Mouse (Mus musculus) G1E (cell line): Measurements from ENCODE around the gene Cnpy3. TPM values are rescaled to one million over a fixed set of nuclear protein-coding genes. Genes with fewer than 3 reads are reported as not detected.
A peak's percentile ranks its signal among the peaks of the same experiment; 100 is the strongest.

Source experiments
- ATAC-seq: 2 replicates; pipeline ENCODE4 v1.8.0; 2016; ENCODE audit warnings: mild to moderate bottlenecking; ENCODE audit not compliant: insufficient number of reproducible peaks, poor library complexity, low FRiP score, severe bottlenecking; ENCODE audit errors: extremely low read depth
- DNase-seq: peaks from one replicate; pipeline ENCODE4 v3.0.0; 2012; ENCODE audit warnings: low spot score
- H3K27me3 ChIP-seq: 2 replicates; pipeline ENCODE4 v1.6.1; 2012; ENCODE audit warnings: mild to moderate bottlenecking, low read length, inconsistent platforms; ENCODE audit not compliant: insufficient read depth
- H3K36me3 ChIP-seq: replicated peaks from 2 replicates; pipeline ENCODE3; 2012; ENCODE audit warnings: mild to moderate bottlenecking, inconsistent platforms
- H3K4me1 ChIP-seq: 2 replicates; pipeline ENCODE4 v1.6.1; 2012; ENCODE audit warnings: low read depth, low read length, inconsistent platforms, mixed read lengths; ENCODE audit not compliant: insufficient read depth
- H3K4me3 ChIP-seq: 2 replicates; pipeline ENCODE4 v1.5.1; 2012; ENCODE audit warnings: low read depth, mild to moderate bottlenecking, inconsistent platforms, low read length, moderate library complexity, mixed read lengths
- H3K9me3 ChIP-seq: replicated peaks from 2 replicates; pipeline ENCODE4 v1.6.1; 2012; ENCODE audit warnings: inconsistent platforms
- CTCF ChIP-seq: IDR thresholded peaks from 2 replicates; pipeline ENCODE4 v1.5.1; 2012; ENCODE audit warnings: low read depth, low read length, inconsistent platforms, mixed read lengths
- GATA1 ChIP-seq: IDR thresholded peaks from 2 replicates; pipeline ENCODE4 v1.6.1; 2012; ENCODE audit warnings: borderline replicate concordance, low read length, inconsistent platforms, mixed read lengths
- GATA2 ChIP-seq: IDR thresholded peaks from 2 replicates; pipeline ENCODE4 v1.6.1; 2012; ENCODE audit warnings: low read depth, low read length, inconsistent platforms, borderline replicate concordance
- POLR2AphosphoS5 ChIP-seq: IDR thresholded peaks from 2 replicates; pipeline ENCODE4 v1.6.1; 2012; ENCODE audit warnings: low read depth, low read length, inconsistent platforms; ENCODE audit not compliant: insufficient replicate concordance
- TAL1 ChIP-seq: conservative IDR thresholded peaks from 2 replicates; pipeline ENCODE4 v1.6.1; 2012; ENCODE audit warnings: low read depth, low read length, inconsistent platforms, mixed read lengths
- polyA plus RNA-seq: library from polyadenylated mRNA; stranded (reverse); fragments of >175 nt; gene quantifications from 2 replicates; pipeline ENCODE4 v1.2.3, GENCODE M21; 2012
- total RNA-seq, 2 experiments: library from RNA; stranded (forward) in 1 of 2; stranded (reverse) in 1 of 2; fragments of 200-1000 nt in 1 of 2; fragments of >200 nt in 1 of 2; fragmentation: Nextera tagmentation in 1 of 2; gene quantifications; 2 replicates each; pipeline ENCODE4 v1.2.3; 2014 to 2017

Cnpy3 gene
- total and polyA plus RNA-seq, 3 experiments: 14.4 to 96.9 (median 36.3) TPM

GRCm38 (mm10) chr17:46747806-46748205 lies 4.2 kb downstream of the Cnpy3 start:
- H3K4me3 ChIP-seq: no peak overlapping the region
- peaks cover 70% of the 10 kb centered on the region for H3K36me3 ChIP-seq
- H3K9me3 ChIP-seq: no peaks in the 10 kb centered on the region
- peaks cover 37% of the 10 kb centered on the region for H3K4me1 ChIP-seq
- no peak for DNase-seq
- ATAC-seq: no peak
- no peak for TF ChIP-seq GATA2
- no peak for TF ChIP-seq POLR2AphosphoS5
- TF ChIP-seq CTCF: no peak
- TF ChIP-seq GATA1: no peak
- no peak for TF ChIP-seq TAL1
- no peaks in the 10 kb centered on the region for H3K27me3 ChIP-seq

GRCm38 (mm10) chr17:46747234-46747633 lies 4.8 kb downstream of the Cnpy3 start:
- no peaks in the 10 kb centered on the region for H3K27me3 ChIP-seq
- no peaks in the 10 kb centered on the region for H3K9me3 ChIP-seq
- H3K36me3 ChIP-seq: peaks cover 76% of the 10 kb centered on the region
- TF ChIP-seq CTCF (no peak), GATA1 (no peak), POLR2AphosphoS5 (no peak), GATA2 (no peak), TAL1 (no peak)
- ATAC-seq (no peak), DNase-seq (no peak)
- no peak overlapping the region for H3K4me3 ChIP-seq
- H3K4me1 ChIP-seq: peaks cover 33% of the 10 kb centered on the region

- H3K36me3 ChIP-seq: peaks cover 89% of the 10 kb centered on the region
- H3K9me3 ChIP-seq: no peaks in the 10 kb centered on the region
- DNase-seq (no peak), ATAC-seq (no peak)
- TF ChIP-seq POLR2AphosphoS5: no peak
- TF ChIP-seq GATA1: no peak
- TF ChIP-seq GATA2: no peak
- TF ChIP-seq TAL1: no peak
- TF ChIP-seq CTCF: no peak
- peaks cover 26% of the 10 kb centered on the region for H3K4me1 ChIP-seq
- no peak overlapping the region for H3K4me3 ChIP-seq
- no peaks in the 10 kb centered on the region for H3K27me3 ChIP-seq
These were observed 6.5 kb downstream of the Cnpy3 start for GRCm38 (mm10) chr17:46745506-46745905.

GRCm38 (mm10) chr17:46742986-46743385 lies 9.0 kb downstream of the Cnpy3 start:
- Histone ChIP-seq H3K4me1 (peaks cover 12% of the 10 kb centered on the region; the same call in 1 of the 2 replicates), H3K36me3 (peaks cover 69% of the 10 kb centered on the region), H3K27me3 (no peaks in the 10 kb centered on the region), H3K4me3 (no peak overlapping the region), H3K9me3 (no peaks in the 10 kb centered on the region)
- ATAC-seq (no peak), DNase-seq (no peak)
- no peak for TF ChIP-seq GATA2
- TF ChIP-seq POLR2AphosphoS5: no peak
- TF ChIP-seq GATA1: no peak
- no peak for TF ChIP-seq CTCF
- no peak for TF ChIP-seq TAL1

- H3K36me3 ChIP-seq: peaks cover 68% of the 10 kb centered on the region
- no peak overlapping the region for H3K4me3 ChIP-seq
- H3K9me3 ChIP-seq: no peaks in the 10 kb centered on the region
- no peaks in the 10 kb centered on the region for H3K27me3 ChIP-seq
- H3K4me1 ChIP-seq: peaks cover 4% of the 10 kb centered on the region; the same call in 1 of the 2 replicates
- DNase-seq (no peak), ATAC-seq (no peak)
- no peak for TF ChIP-seq GATA2
- TF ChIP-seq POLR2AphosphoS5: no peak
- no peak for TF ChIP-seq CTCF
- no peak for TF ChIP-seq TAL1
- TF ChIP-seq GATA1: no peak
These were observed 10.7 kb downstream of the Cnpy3 start for GRCm38 (mm10) chr17:46741305-46741704.

GRCm38 (mm10) chr17:46736160-46736559 lies 15.9 kb downstream of the Cnpy3 start:
- no peaks in the 10 kb centered on the region for H3K27me3 ChIP-seq
- peaks cover 2% of the 10 kb centered on the region; the same call in 1 of the 2 replicates for H3K4me1 ChIP-seq
- no peaks in the 10 kb centered on the region for H3K9me3 ChIP-seq
- no peak for ATAC-seq
- peaks cover 47% of the 10 kb centered on the region for H3K36me3 ChIP-seq
- TF ChIP-seq TAL1: no peak
- TF ChIP-seq CTCF: peak; percentile 70
- no peak for DNase-seq
- H3K4me3 ChIP-seq: no peak overlapping the region
